Mouse (Mus musculus): Measurements from ENCODE around the gene Olfr557.

Gene Olfr557

DNA sequence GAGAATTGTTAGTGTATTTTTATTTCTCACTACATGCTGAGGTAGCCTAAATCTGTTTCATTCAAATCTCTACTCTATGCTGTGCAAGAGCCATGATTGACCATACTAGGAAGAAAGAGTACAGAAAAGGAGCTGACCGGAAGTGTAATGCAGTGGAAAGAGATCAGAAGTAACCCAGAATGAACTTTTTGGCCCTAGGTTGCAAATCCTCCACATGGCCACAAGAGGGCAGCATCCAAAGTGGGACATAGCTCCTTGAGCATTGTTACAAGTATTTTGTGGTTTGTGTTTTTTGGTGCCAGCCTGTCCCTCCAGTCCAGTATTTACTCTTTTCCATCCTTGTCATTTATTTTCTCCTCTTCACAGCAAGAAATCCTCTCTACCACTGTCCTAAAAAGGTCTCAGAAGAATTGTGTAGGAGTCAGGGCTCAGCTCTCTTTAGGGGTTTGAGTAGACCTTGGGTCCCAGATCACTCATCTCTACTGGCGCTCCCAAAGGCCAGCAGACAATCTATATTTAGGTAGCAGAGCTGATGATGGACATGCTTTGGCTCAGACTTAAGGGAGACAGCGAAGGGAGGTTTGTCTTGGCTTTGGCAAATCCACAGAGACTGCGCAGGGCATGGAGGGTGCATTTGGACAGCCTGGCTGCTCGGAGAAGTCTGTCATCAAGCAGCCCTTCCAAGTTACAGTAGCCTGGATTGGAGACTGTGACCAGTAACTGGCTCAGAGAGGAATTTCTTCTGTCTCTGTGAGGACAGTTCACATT is at the start of gene Olfr557:
Gene Olfr557 (plus strand): TSS at position 553 of the 768 bp plus-strand sequence.
- no peak for ATAC-seq (ENCODE audit: insufficient number of reproducible peaks, low FRiP score, low TSS enrichment)

DNA sequence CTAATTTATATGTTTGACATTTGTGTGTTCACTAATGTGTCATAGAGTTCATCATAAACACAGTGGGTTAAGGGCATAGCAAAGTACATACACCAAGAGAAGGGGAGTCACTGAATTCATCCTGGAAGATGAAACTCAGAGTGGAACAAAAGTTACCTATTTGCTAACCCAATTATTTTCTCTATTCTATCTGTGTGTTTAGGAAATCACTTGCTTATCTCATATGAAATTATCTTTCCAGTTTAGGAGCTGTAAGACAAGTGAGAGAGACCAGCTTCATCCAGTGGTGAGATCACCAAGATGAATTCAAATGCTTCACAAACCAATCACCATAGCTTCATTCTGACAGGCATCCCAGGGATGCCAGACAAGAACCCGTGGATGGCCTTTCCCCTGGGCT is 37.2 kb upstream of the Olfr557 start, which contains the start of gene Olfr555:
Gene Olfr555 (plus strand): TSS at position 301 of the 400 bp plus-strand sequence.
- ATAC-seq (ENCODE audit: insufficient number of reproducible peaks, low FRiP score, low TSS enrichment), result no peak

DNA sequence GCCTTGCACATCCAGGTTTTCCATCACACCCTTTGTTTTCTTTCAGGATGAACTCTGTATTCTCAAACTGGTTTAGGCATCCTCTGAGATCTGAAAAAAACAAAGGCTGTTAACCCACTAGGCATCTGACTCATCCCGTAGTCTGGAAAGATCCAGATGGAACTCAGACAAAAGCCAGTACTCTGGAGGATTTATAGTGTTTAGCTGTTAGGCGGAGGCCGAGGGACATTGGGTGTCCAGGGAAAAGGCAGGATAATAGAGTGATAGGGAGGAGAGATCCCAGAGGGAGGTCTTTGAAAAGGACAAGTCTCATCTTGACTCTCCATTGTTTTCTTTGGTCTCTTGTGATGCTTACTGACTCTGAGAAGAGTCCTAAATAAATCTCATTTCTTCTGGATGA is 31.1 kb upstream of the Olfr557 start, which contains the start of gene Olfr556:
Gene Olfr556 (plus strand): TSS at position 301 of the 400 bp plus-strand sequence.
- no peak for ATAC-seq (ENCODE audit: insufficient number of reproducible peaks, low FRiP score, low TSS enrichment)

DNA sequence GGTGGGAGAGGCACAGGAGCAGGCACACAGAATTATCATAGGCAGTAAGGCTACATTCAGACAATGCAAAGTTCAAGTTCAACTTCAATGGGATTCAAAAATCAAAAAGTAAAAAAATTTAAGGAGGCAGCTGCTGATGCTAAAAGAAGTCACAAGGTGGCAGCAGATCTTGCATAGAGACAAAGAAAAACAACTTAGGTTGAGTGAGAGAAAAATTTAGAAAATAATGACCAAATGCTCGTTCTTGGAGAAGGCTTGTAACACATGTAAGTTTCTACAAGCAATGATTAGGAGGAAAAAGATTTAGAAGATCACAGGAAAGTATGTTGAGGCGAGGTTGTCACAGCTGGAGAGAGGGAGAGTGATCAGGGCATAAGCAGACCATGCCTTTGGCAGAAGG is 30.3 kb upstream of the Olfr557 start:
- ATAC-seq (ENCODE audit: insufficient number of reproducible peaks, low FRiP score, low TSS enrichment), result no peak

DNA sequence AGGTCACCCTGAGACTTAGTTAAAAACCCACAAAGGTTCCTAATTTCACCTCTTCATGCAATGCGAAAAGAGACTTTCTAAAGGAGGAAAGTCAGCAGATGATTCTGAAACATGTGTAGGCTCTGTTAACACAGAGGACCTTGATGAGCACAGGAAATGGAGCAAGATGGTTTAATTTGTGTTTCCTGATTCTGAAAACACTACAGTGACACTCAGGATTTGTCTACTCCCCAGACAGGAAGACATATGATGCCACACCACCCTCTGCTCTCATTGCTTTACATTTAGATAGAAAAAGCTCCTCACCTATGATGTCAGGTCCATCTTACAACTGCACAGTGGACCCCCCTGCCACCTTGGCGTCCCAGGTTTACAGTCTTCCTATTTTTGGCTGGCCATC is 19.5 kb upstream of the Olfr557 start:
- no peak for ATAC-seq (ENCODE audit: insufficient number of reproducible peaks, low FRiP score, low TSS enrichment)

DNA sequence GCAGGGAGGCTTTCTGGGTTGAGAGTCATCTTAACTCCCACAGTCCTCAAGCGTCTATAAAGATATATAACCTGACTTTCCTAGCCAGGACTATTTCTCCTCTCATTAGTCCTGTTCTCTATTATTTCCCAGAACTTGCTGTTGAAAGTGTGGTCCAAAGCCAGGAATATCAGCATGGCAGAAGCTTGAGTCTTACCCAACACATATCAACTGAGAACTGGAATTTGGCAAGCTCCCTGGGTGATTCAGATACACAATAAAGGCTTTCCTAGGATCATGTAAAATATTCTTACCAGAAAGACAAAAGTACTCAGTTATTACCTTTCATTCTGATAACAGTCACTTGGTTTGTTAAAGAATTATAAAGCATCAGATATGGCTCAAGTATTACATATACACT is 13.8 kb upstream of the Olfr557 start:
- no peak for ATAC-seq (ENCODE audit: insufficient number of reproducible peaks, low FRiP score, low TSS enrichment)

DNA sequence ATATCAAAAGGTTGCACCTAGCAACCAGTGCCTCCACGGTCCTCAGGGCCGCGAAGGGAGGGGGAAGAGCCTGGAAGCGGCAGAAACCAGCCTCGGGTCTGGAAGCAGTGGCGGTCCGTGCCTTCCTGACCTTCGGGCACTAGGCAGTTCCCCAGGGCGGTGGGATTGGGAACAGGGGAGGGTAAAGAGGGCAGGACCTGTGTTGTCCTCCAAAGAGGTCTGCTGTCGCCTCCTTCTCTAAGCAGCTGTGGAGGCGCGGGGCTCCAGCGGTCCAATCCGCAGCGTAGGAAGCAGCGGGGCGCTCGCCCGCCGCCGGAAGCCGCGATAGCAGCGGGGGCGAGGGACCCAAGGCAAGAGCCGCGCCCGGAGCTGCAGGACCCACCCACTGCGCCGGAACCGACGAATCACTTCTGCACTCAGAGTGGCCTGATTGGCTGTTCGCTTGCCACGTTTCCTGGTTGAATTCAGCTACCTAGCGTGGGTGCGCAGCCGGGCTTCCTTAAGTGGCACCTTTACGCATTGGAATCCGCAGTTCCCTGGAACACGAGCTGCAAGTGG is 8.7 kb upstream of the Olfr557 start, which contains the start of gene Trim68:
Gene Trim68 (minus strand): TSS at position 384 of the 558 bp plus-strand sequence.
- peak; percentile 86 for ATAC-seq (ENCODE audit: insufficient number of reproducible peaks, low FRiP score, low TSS enrichment)

DNA sequence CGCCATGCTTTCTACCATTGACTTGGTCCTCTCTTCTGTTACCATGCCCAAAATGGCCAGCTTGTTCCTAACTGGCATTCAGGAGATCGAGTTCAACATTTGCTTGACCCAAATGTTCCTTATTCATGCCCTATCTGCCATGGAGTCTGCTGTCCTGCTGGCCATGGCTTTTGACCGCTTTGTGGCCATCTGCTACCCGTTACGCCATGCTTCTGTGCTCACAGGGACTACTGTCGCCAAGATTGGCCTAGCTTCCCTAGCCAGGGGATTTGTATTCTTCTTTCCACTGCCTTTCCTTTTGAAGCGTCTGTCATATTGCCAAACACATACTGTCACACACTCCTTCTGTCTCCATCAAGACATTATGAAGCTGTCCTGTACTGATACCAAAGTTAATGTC is 2.8 kb downstream of the Olfr557 start:
- no peak for ATAC-seq (ENCODE audit: insufficient number of reproducible peaks, low FRiP score, low TSS enrichment)

DNA sequence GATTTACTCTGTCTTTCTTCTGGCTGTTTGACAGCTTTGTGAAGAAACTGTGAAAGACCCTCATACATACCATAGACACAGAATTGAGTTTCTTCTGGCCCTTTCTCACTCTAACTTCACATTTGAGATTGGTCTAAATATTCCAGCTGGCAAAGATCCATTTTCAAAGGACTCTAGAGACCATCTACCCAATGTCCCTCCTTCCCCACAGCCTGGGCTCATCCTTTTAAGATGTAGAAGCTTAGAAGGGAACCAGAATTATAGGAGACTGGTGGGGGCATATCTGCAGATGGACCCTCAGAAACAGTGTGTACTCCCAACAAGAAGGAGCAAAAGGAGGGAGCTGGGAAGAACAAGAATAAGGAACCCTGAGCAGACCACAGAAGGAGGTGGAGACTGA is 6.2 kb downstream of the Olfr557 start, which contains the start of gene Olfr558:
Gene Olfr558 (plus strand): TSS at position 301 of the 400 bp plus-strand sequence.
- ATAC-seq (ENCODE audit: insufficient number of reproducible peaks, low FRiP score, low TSS enrichment), result no peak

DNA sequence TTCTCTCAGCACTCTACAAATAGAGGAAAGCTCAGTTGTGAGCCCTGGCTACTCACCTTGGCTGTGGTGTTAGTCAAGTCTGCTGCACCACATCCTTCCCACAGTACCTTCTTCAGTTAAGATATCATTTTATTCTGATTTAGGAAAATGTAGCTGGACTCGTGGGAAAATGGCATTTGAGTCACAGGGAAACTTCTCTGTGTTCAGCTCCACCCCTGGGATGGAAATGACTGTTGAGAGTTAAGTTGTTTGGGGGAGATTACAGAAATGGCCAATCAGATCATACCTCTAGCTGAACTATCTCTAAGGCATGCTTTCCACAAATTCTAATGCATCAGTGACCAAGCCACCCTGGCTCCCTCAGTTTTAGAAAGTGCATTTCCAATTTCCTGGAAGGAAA is 23.3 kb downstream of the Olfr557 start, which contains the start of gene Olfr33:
Gene Olfr33 (minus strand): TSS at position 101 of the 400 bp plus-strand sequence.
- no peak for ATAC-seq (ENCODE audit: insufficient number of reproducible peaks, low FRiP score, low TSS enrichment)

DNA sequence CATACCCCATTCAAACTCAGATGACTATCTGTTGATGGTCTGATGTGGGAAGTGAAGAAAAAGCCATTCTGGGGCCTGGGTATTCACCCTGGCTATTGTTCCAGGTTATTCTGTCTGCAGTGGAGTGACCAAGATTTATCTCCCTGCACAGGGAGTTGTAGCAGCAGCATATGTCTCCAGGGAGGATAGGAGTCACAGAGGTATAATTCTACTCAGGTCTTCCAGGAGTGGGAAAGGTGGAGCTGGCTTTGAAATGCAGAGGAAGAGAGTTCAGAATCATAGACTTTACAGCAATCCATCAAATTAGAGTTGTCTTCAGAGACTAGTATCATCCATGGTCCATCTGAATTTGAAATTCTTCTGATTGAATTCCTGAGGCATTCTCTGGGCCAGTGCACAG is 31.7 kb downstream of the Olfr557 start, which contains the start of gene Olfr559:
Gene Olfr559 (minus strand): TSS at position 101 of the 400 bp plus-strand sequence.
- no peak for ATAC-seq (ENCODE audit: insufficient number of reproducible peaks, low FRiP score, low TSS enrichment)

DNA sequence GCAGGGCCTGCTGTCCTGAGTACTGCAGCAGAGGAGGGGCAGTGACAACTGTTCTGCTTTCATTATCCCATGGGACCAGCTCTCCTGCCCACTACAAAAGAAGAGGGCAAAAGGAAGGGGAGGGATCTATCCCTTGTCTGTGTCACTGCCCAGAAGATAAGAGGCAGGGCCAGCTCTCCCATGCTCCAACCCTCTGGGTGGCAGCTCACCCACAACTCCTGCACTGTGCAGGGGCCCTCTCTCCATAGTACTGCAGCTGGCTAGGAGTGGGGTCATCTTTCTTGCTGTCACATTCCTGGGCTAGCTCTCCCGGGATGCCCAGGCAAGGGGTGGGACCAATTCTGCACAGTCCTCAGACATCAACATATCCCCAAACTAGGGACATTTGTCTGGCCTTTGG is 38.1 kb downstream of the Olfr557 start:
- ATAC-seq (ENCODE audit: insufficient number of reproducible peaks, low FRiP score, low TSS enrichment), result no peak

DNA sequence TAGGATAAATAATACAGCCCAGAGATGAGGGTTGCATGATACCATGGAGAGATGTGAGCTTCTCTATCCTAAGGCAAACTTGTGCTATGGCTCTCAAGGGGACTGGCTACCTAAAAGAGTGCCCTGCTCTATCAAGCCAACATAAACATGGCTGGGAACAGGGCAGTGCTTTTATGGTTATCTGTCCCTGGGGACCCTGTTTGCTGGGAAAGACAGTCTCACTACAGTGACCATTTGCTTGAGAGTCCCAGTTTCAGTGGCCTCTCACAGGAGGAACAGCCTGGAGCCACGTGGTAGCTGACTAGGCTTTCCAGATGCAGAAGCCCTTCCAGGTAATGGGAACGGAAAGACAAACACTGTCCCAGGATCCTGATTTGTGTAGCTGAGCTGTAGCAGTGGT is 42.0 kb downstream of the Olfr557 start:
- no peak for ATAC-seq (ENCODE audit: insufficient number of reproducible peaks, low FRiP score, low TSS enrichment)

Data from cerebellum, adult (tissue).